Mouse (Mus musculus): ENCODE measurements around the gene Tes. TPM values are rescaled to one million over a fixed set of nuclear protein-coding genes. Genes with fewer than 3 reads are reported as not detected.

Tes gene
- polyA plus RNA-seq, 1 experiment from 2014 or later = 79.4 TPM

DNA sequence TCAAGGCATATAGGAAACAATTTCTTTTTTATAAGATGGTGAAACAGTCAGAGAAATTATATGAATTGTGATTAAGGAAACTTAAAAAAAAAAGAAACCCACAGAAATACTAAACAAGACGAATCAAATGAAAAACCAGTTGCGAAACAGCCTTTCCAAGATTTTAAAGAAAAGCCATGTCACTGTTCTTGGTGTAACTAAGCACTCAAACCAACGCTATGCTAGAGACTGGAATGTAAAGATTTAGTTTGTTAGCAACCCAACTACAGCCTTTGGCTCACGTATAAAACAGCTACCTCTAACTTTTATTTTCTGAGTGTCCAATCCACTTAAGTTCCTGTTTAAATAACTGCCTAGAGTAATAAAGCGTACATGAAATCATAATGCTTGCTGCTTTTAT is 7.4 kb downstream of the Tes start:
- Histone ChIP-seq H3K9me3 (ENCODE audit: control insufficient read depth) (no peaks in the 10 kb centered on the region), H3K27ac (ENCODE audit: low read depth, low read length) (no peak overlapping the region), H3K27me3 (replicated peaks; ENCODE audit: control insufficient read depth, insufficient read depth, low read length) (no peaks in the 10 kb centered on the region), H3K4me2 (replicated peaks; ENCODE audit: low read depth) (no peak overlapping the region), H3K36me3 (ENCODE audit: control insufficient read depth, insufficient read depth) (no peaks in the 10 kb centered on the region), H3K9ac (ENCODE audit: low read depth, low read length) (no peak overlapping the region), H3K4me1 (replicated peaks; ENCODE audit: control insufficient read depth, insufficient read depth, low read length) (peaks cover 5% of the 10 kb centered on the region; the same call in 1 of the 2 replicates), H3K4me3 (ENCODE audit: low read depth, low read length) (no peak overlapping the region)
- no peak for TF ChIP-seq CTCF (IDR thresholded peaks at IDR 0.05; ENCODE audit: low read depth)
- ATAC-seq = no peak
- whole genome bisulfite sequencing = 49% methylated on average over 5 of the region's 5 CpGs

DNA sequence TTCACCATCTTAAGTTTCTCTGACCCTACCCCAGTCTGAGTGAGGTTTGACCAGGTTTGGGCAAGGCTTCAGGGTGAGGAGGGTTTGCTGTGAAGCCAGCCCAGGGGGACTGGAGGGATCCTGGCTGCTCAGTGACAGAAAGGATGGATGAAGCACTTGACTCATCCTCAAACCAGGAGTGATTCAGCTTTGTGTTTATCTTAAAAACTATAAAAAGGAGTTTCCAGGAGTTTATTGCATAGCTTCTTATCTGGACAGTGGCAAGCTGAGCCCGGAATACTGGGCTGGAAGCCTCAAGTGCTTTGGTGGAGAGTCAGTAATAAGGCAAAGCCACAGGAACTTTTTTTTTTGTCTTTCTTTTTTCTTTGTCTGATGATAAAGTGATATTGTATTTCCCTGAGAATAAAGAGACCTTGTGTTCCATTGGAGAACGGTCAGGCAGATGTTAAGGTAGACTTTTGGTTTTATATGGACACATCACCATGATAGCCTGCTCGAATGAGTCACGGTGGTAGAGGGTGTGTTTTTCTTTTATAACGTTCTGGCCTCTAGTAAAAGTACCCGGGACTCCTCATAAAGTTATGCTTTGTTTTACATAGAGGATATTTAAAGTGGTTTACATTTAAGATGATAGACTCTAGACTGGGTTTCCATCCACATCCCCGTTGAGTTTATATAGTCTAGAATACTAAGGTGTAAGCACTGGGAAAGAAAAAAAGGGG is 8.0 kb downstream of the Tes start:
- 20% methylated on average over 7 of the region's 7 CpGs for WGBS
- no peak overlapping the region for H3K4me2 ChIP-seq (replicated peaks; ENCODE audit: low read depth)
- no peak overlapping the region for H3K9ac ChIP-seq (ENCODE audit: low read depth, low read length)
- ATAC-seq = peak; percentile 85
- H3K4me3 ChIP-seq (ENCODE audit: low read depth, low read length) = no peak overlapping the region
- no peak overlapping the region for H3K27ac ChIP-seq (ENCODE audit: low read depth, low read length)
- H3K4me1 ChIP-seq (replicated peaks; ENCODE audit: control insufficient read depth, insufficient read depth, low read length) = peaks cover 9% of the 10 kb centered on the region
- H3K9me3 ChIP-seq (ENCODE audit: control insufficient read depth) = no peaks in the 10 kb centered on the region
- no peaks in the 10 kb centered on the region for H3K27me3 ChIP-seq (replicated peaks; ENCODE audit: control insufficient read depth, insufficient read depth, low read length)
- TF ChIP-seq CTCF (IDR thresholded peaks at IDR 0.05; ENCODE audit: low read depth) = no peak
- H3K36me3 ChIP-seq (ENCODE audit: control insufficient read depth, insufficient read depth) = no peaks in the 10 kb centered on the region

DNA sequence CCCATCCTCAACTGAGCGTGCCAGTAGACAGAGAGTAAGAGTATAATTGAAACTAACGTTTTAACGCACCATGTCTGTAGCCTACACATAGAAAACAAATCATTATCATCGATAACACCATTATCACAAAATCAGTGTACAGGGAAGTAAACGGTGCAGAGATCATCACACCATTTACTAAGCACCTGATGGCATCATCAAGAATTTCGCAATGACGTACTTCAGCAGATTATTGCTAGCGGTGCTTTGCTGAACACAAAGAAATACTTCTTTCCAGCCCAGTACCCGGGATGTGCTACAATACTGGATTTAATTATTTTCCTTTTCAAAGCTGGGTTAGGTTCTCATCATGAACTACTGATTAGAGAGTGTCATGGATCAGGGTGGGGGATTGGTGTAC is 12.3 kb downstream of the Tes start:
- no peak overlapping the region for H3K4me3 ChIP-seq (ENCODE audit: low read depth, low read length)
- H3K4me1 ChIP-seq (replicated peaks; ENCODE audit: control insufficient read depth, insufficient read depth, low read length) = peaks cover 10% of the 10 kb centered on the region
- no peaks in the 10 kb centered on the region for H3K36me3 ChIP-seq (ENCODE audit: control insufficient read depth, insufficient read depth)
- no peak overlapping the region for H3K4me2 ChIP-seq (replicated peaks; ENCODE audit: low read depth)
- H3K9me3 ChIP-seq (ENCODE audit: control insufficient read depth) = no peaks in the 10 kb centered on the region
- WGBS = 47% methylated on average over 9 of the region's 9 CpGs
- no peaks in the 10 kb centered on the region for H3K27me3 ChIP-seq (replicated peaks; ENCODE audit: control insufficient read depth, insufficient read depth, low read length)
- H3K27ac ChIP-seq (ENCODE audit: low read depth, low read length) = no peak overlapping the region
- H3K9ac ChIP-seq (ENCODE audit: low read depth, low read length) = no peak overlapping the region
- no peak for TF ChIP-seq CTCF (IDR thresholded peaks at IDR 0.05; ENCODE audit: low read depth)
- ATAC-seq = no peak

DNA sequence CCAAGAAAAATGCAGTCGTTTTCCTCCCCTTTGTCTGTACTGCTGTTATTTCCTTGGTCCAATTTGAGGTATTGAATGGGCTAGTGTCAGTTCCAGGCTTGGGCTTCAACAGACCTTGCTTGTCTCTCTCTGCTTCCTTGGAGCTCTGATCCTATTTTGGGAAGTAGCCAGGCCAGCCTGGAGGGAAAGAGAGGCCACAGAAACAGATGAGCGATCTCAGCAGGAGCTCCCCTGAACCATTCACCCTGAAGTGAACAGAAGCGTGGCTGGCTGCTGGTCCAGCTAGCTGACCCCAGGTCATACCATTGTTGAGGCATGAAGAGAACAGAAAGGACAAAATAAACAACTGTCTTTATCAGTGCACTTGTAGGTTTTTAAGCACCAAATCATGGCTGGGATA is 12.8 kb downstream of the Tes start:
- H3K27ac ChIP-seq (ENCODE audit: low read depth, low read length) = no peak overlapping the region
- no peak overlapping the region for H3K4me2 ChIP-seq (replicated peaks; ENCODE audit: low read depth)
- H3K4me1 ChIP-seq (replicated peaks; ENCODE audit: control insufficient read depth, insufficient read depth, low read length) = peaks cover 10% of the 10 kb centered on the region
- H3K9ac ChIP-seq (ENCODE audit: low read depth, low read length) = no peak overlapping the region
- no peaks in the 10 kb centered on the region for H3K36me3 ChIP-seq (ENCODE audit: control insufficient read depth, insufficient read depth)
- no peaks in the 10 kb centered on the region for H3K9me3 ChIP-seq (ENCODE audit: control insufficient read depth)
- 46% methylated on average over 3 of the region's 3 CpGs for WGBS
- ATAC-seq = no peak
- no peaks in the 10 kb centered on the region for H3K27me3 ChIP-seq (replicated peaks; ENCODE audit: control insufficient read depth, insufficient read depth, low read length)
- no peak overlapping the region for H3K4me3 ChIP-seq (ENCODE audit: low read depth, low read length)
- TF ChIP-seq CTCF (IDR thresholded peaks at IDR 0.05; ENCODE audit: low read depth) = no peak

DNA sequence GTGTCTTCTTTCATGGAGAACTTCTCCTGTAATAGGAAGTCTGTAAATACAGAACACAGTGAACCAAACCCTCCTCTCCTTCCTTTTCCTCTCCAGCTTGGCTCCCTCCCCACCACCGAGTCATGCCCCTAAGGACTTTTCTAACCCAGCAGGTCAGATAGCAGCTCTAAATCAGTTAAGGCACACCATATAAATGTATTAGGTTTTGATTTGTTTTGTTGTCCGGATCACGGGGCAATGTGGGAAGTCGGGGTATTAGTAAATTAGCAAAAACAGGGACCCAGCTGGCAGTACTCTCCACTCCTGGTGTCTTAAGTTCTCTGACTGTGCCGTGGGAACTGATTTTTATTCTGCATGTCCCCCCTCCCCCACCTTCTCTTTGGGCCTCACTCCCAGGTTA is 14.4 kb downstream of the Tes start:
- 24% methylated on average over 5 of the region's 5 CpGs for WGBS
- H3K27me3 ChIP-seq (replicated peaks; ENCODE audit: control insufficient read depth, insufficient read depth, low read length) = no peaks in the 10 kb centered on the region
- no peak for TF ChIP-seq CTCF (IDR thresholded peaks at IDR 0.05; ENCODE audit: low read depth)
- no peak overlapping the region for H3K9ac ChIP-seq (ENCODE audit: low read depth, low read length)
- peak; percentile 31; the same call in 1 of the 2 replicates for ATAC-seq
- no peaks in the 10 kb centered on the region for H3K9me3 ChIP-seq (ENCODE audit: control insufficient read depth)
- no peak overlapping the region for H3K4me3 ChIP-seq (ENCODE audit: low read depth, low read length)
- no peaks in the 10 kb centered on the region for H3K36me3 ChIP-seq (ENCODE audit: control insufficient read depth, insufficient read depth)
- H3K4me2 ChIP-seq (replicated peaks; ENCODE audit: low read depth) = peak overlapping the region; percentile 14; the same call in 1 of the 2 replicates
- peak overlapping the region; percentile 41; the same call in 1 of the 2 replicates for H3K27ac ChIP-seq (ENCODE audit: low read depth, low read length)
- peaks cover 5% of the 10 kb centered on the region for H3K4me1 ChIP-seq (replicated peaks; ENCODE audit: control insufficient read depth, insufficient read depth, low read length)

DNA sequence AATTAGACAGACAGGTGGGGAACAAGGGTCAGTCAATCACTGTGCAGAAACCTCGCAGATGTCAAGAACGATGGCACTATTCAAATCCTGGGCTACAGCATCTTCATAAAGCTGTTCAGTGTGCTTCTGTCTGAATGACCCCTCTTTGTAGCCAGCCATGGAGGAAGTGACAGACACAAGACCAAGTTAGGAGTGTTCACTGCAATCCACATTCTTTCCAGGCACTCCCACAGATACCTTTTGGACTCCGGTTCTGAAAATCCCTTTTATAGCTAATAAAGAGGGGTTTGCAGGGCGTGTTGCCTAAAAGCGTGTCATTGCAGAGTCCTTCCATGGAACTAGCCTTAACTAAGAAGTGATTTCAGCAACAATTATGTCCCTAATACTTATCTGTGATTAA is 14.9 kb downstream of the Tes start:
- Histone ChIP-seq H3K9me3 (ENCODE audit: control insufficient read depth) (no peaks in the 10 kb centered on the region), H3K4me3 (ENCODE audit: low read depth, low read length) (no peak overlapping the region), H3K27me3 (replicated peaks; ENCODE audit: control insufficient read depth, insufficient read depth, low read length) (no peaks in the 10 kb centered on the region), H3K4me1 (replicated peaks; ENCODE audit: control insufficient read depth, insufficient read depth, low read length) (peaks cover 5% of the 10 kb centered on the region), H3K4me2 (replicated peaks; ENCODE audit: low read depth) (peak overlapping the region; percentile 14; the same call in 1 of the 2 replicates), H3K27ac (ENCODE audit: low read depth, low read length) (0 out of 2 replicates have a peak overlapping the region, but pooled peaks have one; percentile 41), H3K36me3 (ENCODE audit: control insufficient read depth, insufficient read depth) (no peaks in the 10 kb centered on the region), H3K9ac (ENCODE audit: low read depth, low read length) (no peak overlapping the region)
- TF ChIP-seq CTCF (IDR thresholded peaks at IDR 0.05; ENCODE audit: low read depth) = no peak
- ATAC-seq = peak; percentile 78
- WGBS = 36% methylated on average over 5 of the region's 5 CpGs

Measured in intestine, postnatal 0 days (tissue).